Mouse (Mus musculus) MEL (cell line): ENCODE measurements around the gene Kng2. TPM values are rescaled to one million over a fixed set of nuclear protein-coding genes. Genes with fewer than 3 reads are reported as not detected.

Experiments
- DNase-seq: peaks from one replicate; pipeline ENCODE4 v3.0.0; 2011; ENCODE audit warnings: low read depth, low spot score
- H3K27ac ChIP-seq: 2 replicates; pipeline ENCODE4 v1.5.1; 2012; ENCODE audit warnings: low read depth, mild to moderate bottlenecking, control low read depth, low read length, moderate library complexity; ENCODE audit not compliant: control insufficient read depth
- H3K27me3 ChIP-seq, 2 experiments: fragments of 150-350 bp in 1 of 2; sonication (generic) in 1 of 2; 2 replicates each; pipeline ENCODE4 v1.6.1; 2012; ENCODE audit warnings: low read length in 2 of 2, mild to moderate bottlenecking in 2 of 2, improper control_type of control experiment in 1 of 2, moderate library complexity in 1 of 2; ENCODE audit not compliant: insufficient read depth in 2 of 2, control insufficient read depth in 1 of 2
- H3K36me3 ChIP-seq, 2 experiments: 2 replicates each; pipeline ENCODE4 v1.6.1; 2012 to 2014; ENCODE audit warnings: low read length in 2 of 2, improper control_type of control experiment in 1 of 2, inconsistent platforms in 1 of 2, mild to moderate bottlenecking in 1 of 2; ENCODE audit not compliant: insufficient read depth in 2 of 2, control insufficient read depth in 1 of 2
- H3K4me1 ChIP-seq, 2 experiments: fragments of 150-350 bp in 1 of 2; sonication (generic) in 1 of 2; 2 replicates each; pipeline ENCODE4 v1.6.1; 2012; ENCODE audit warnings: low read length in 2 of 2, improper control_type of control experiment in 1 of 2, mild to moderate bottlenecking in 1 of 2; ENCODE audit not compliant: insufficient read depth in 2 of 2, control insufficient read depth in 1 of 2
- H3K4me3 ChIP-seq, 2 experiments: fragments of 150-350 bp in 1 of 2; sonication (generic) in 1 of 2; 2 replicates each; pipeline ENCODE4 v1.5.1; 2012; ENCODE audit warnings: low read depth in 2 of 2, low read length in 2 of 2, mild to moderate bottlenecking in 2 of 2, moderate library complexity in 2 of 2, control low read depth in 1 of 2, improper control_type of control experiment in 1 of 2; ENCODE audit not compliant: control insufficient read depth in 1 of 2, insufficient read depth in 1 of 2
- H3K79me2 ChIP-seq: 2 replicates; pipeline ENCODE4 v1.6.1; 2012; ENCODE audit warnings: mild to moderate bottlenecking, low read length, moderate library complexity; ENCODE audit not compliant: control insufficient read depth, poor library complexity, insufficient read depth
- H3K9ac ChIP-seq: 2 replicates; pipeline ENCODE4 v1.6.1; 2012; ENCODE audit warnings: low read depth, mild to moderate bottlenecking, control low read depth, low read length, moderate library complexity; ENCODE audit not compliant: control insufficient read depth, poor library complexity, severe bottlenecking
- H3K9me3 ChIP-seq: fragments of 150-350 bp; sonication (generic); replicated peaks from 2 replicates; pipeline ENCODE4 v1.6.1; 2012; ENCODE audit warnings: mild to moderate bottlenecking, low read length, improper control_type of control experiment, moderate library complexity; ENCODE audit not compliant: insufficient read depth
- CHD1 ChIP-seq: IDR thresholded peaks from 2 replicates; pipeline ENCODE4 v1.6.1; 2012; ENCODE audit warnings: low read depth, mild to moderate bottlenecking, inconsistent platforms, low read length, improper control_type of control experiment
- CHD2 ChIP-seq: IDR thresholded peaks from 2 replicates; pipeline ENCODE4 v1.6.1; 2011; ENCODE audit warnings: low read length, improper control_type of control experiment
- CTCF ChIP-seq, 3 experiments: IDR thresholded peaks in 2 of 3; conservative IDR thresholded peaks in 1 of 3; 2 replicates each; pipeline ENCODE4 v1.5.1; 2011 to 2012; ENCODE audit warnings: low read length in 3 of 3, low read depth in 2 of 3, mild to moderate bottlenecking in 2 of 3, improper control_type of control experiment in 1 of 3, inconsistent platforms in 1 of 3, mixed read lengths in 1 of 3, moderate library complexity in 1 of 3; ENCODE audit not compliant: control insufficient read depth in 1 of 3, insufficient read depth in 1 of 3, poor library complexity in 1 of 3, severe bottlenecking in 1 of 3
- ELF1 ChIP-seq: IDR thresholded peaks from 2 replicates; pipeline ENCODE4 v1.6.1; 2014; ENCODE audit warnings: low read depth, mild to moderate bottlenecking, inconsistent platforms, low read length, improper control_type of control experiment, moderate library complexity
- EP300 ChIP-seq, 2 experiments: IDR thresholded peaks; 2 replicates each; pipeline ENCODE4 v1.6.1; 2011; ENCODE audit warnings: improper control_type of control experiment in 2 of 2, low read length in 2 of 2, low read depth in 1 of 2, mild to moderate bottlenecking in 1 of 2
- ETS1 ChIP-seq: IDR thresholded peaks from 2 replicates; pipeline ENCODE4 v1.6.1; 2012; ENCODE audit warnings: low read depth, mild to moderate bottlenecking, inconsistent platforms, low read length, improper control_type of control experiment, moderate library complexity
- GATA1 ChIP-seq: IDR thresholded peaks from 2 replicates; pipeline ENCODE4 v1.6.1; 2011; ENCODE audit warnings: low read depth, low read length, improper control_type of control experiment
- JUND ChIP-seq: IDR thresholded peaks from 2 replicates; pipeline ENCODE4 v1.6.1; 2011; ENCODE audit warnings: low read depth, mild to moderate bottlenecking, improper control_type of control experiment, low read length
- KAT2A ChIP-seq: conservative IDR thresholded peaks from 2 replicates; pipeline ENCODE4 v1.6.1; 2012; ENCODE audit warnings: low read depth, low read length, improper control_type of control experiment, inconsistent platforms
- MAX ChIP-seq: IDR thresholded peaks from 2 replicates; pipeline ENCODE4 v1.6.1; 2011; ENCODE audit warnings: low read length, improper control_type of control experiment
- MXI1 ChIP-seq: IDR thresholded peaks from 2 replicates; pipeline ENCODE4 v1.6.1; 2011; ENCODE audit warnings: mild to moderate bottlenecking, low read depth, low read length, improper control_type of control experiment
- NRF1 ChIP-seq: IDR thresholded peaks from 2 replicates; pipeline ENCODE4 v1.6.1; 2014; ENCODE audit warnings: low read depth, mild to moderate bottlenecking, inconsistent platforms, low read length, improper control_type of control experiment, moderate library complexity; ENCODE audit not compliant: poor library complexity, insufficient read depth, severe bottlenecking
- POLR2AphosphoS2 ChIP-seq: IDR thresholded peaks from 2 replicates; pipeline ENCODE4 v1.6.1; 2011; ENCODE audit warnings: low read length, improper control_type of control experiment
- RAD21 ChIP-seq: IDR thresholded peaks from 2 replicates; pipeline ENCODE4 v1.6.1; 2011; ENCODE audit warnings: mild to moderate bottlenecking, low read depth, low read length, improper control_type of control experiment
- SMC3 ChIP-seq: IDR thresholded peaks from 2 replicates; pipeline ENCODE4 v1.6.1; 2011; ENCODE audit warnings: low read depth, low read length, improper control_type of control experiment
- TAL1 ChIP-seq: IDR thresholded peaks from 2 replicates; pipeline ENCODE4 v1.6.1; 2012; ENCODE audit warnings: mild to moderate bottlenecking, inconsistent platforms, low read length, moderate library complexity, mixed read lengths
- TBP ChIP-seq: IDR thresholded peaks from 2 replicates; pipeline ENCODE4 v1.8.0; 2011; ENCODE audit warnings: low read depth, low read length, improper control_type of control experiment
- TCF12 ChIP-seq: IDR thresholded peaks from 2 replicates; pipeline ENCODE4 v1.6.1; 2014; ENCODE audit warnings: low read depth, mild to moderate bottlenecking, inconsistent platforms, low read length, improper control_type of control experiment, moderate library complexity
- UBTF ChIP-seq: IDR thresholded peaks from 2 replicates; pipeline ENCODE4 v1.6.1; 2012; ENCODE audit warnings: low read depth, mild to moderate bottlenecking, inconsistent platforms, low read length, improper control_type of control experiment, moderate library complexity, borderline replicate concordance; ENCODE audit not compliant: insufficient read depth
- USF1 ChIP-seq: IDR thresholded peaks from 2 replicates; pipeline ENCODE4 v1.6.1; 2014; ENCODE audit warnings: low read depth, mild to moderate bottlenecking, inconsistent platforms, low read length, improper control_type of control experiment, moderate library complexity
- ZC3H11A ChIP-seq: IDR thresholded peaks from 2 replicates; pipeline ENCODE4 v1.6.1; 2012; ENCODE audit warnings: low read depth, mild to moderate bottlenecking, inconsistent platforms, low read length, improper control_type of control experiment
- ZNF384 ChIP-seq: IDR thresholded peaks from 2 replicates; pipeline ENCODE4 v1.6.1; 2012; ENCODE audit warnings: low read depth, mild to moderate bottlenecking, inconsistent platforms, low read length, improper control_type of control experiment
- polyA plus RNA-seq, 2 experiments: library from polyadenylated mRNA; stranded (reverse) in 1 of 2; unstranded in 1 of 2; fragments of >175 nt in 1 of 2; fragments of >200 nt in 1 of 2; gene quantifications; 2 replicates each; pipeline versions ENCODE4 v1.2.1 to v1.2.4; 2012; ENCODE audit warnings: low replicate concordance in 2 of 2, low read depth in 1 of 2; ENCODE audit not compliant: insufficient read length in 2 of 2, insufficient read depth in 1 of 2, missing spikeins in 1 of 2
- total RNA-seq: library from RNA; depleted of rRNA; stranded (reverse); fragments of 300-350 nt; gene quantifications from 2 replicates; pipeline ENCODE4 v1.2.3, GENCODE M21; 2012

The Kng2 gene
- total and polyA plus RNA-seq, 3 experiments, result not detected

DNA sequence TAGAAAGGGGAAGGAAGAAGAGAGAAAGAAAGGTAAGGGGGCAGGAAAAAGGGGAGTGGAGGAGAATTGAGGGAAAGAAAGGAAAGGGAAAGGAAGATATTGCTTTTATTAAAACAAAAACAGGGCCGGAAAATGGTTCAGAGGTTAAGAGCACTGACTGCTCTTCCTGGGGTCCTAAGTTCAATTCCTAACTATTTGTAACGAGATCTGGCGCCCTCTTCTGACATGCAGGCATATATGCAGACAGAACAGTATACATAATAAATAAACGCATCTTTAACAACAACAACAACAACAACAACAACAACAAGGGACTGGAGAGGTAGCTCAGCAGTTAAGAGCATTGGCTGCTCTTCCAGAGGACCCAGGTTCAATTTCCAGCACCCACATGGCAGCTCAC, 76.2 kb downstream of the Kng2 start:
- Histone ChIP-seq H3K9me3 (no peaks in the 10 kb centered on the region), H3K79me2 (no peaks in the 10 kb centered on the region), H3K9ac (no peak overlapping the region), H3K4me3 (no peak overlapping the region), H3K36me3 (no peaks in the 10 kb centered on the region), H3K4me1 (no peaks in the 10 kb centered on the region), H3K27me3 (no peaks in the 10 kb centered on the region), H3K27ac (no peak overlapping the region)
- peak; percentile 33 for DNase-seq
- TF ChIP-seq NRF1 (no peak), GATA1 (no peak), RAD21 (peak; percentile 62), EP300 (IDR thresholded peaks at IDR 0.05; ENCODE audit: low read depth in 1 of 2, low read length in 2 of 2) (no peak), KAT2A (no peak), CTCF (IDR thresholded peaks at IDR 0.05 in 2 of 3, conservative IDR thresholded peaks at IDR 0.05 in 1 of 3; ENCODE audit: control insufficient read depth in 1 of 3, insufficient read depth in 1 of 3, low read depth in 2 of 3, low read length in 3 of 3, poor library complexity in 1 of 3, severe bottlenecking in 1 of 3) (peak; percentile 13 to 60 (median 38); a peak in 4 of 6 replicates), ZNF384 (no peak), SMC3 (peak; percentile 66), ETS1 (no peak), CHD1 (no peak), MAX (no peak), TAL1 (no peak), ELF1 (no peak), JUND (no peak), ZC3H11A (peak; percentile 38; the same call in 1 of the 2 replicates), CHD2 (no peak), TCF12 (no peak), POLR2AphosphoS2 (no peak)

DNA sequence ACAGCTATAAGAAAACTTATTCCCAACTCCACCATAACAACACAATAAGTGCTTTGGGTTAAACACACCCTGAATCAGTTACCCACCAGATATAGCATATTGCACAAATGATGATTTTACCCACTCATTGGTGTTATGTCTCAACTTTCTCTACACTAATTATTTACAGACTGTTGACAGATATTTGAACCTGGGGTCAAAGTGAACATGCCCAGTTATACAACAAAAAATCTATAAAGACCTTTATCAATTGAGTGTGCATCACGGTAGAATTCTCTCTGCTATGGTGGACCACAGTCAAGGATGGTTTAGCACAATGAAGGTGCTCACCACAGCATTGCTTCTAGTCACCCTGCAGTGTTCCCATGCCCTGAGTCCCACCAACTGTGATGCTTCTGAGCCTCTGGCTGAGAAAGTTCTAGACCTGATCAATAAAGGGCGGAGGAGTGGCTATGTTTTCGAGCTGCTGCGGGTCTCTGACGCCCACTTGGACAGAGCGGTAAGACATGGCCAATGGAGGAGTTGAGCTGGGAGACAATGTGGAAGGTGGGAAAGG, 78.4 kb downstream of the Kng2 start, which contains the start of gene Hrg:
TSS of gene Hrg (plus strand) at position 233 of the 556 bp plus-strand sequence.
- Histone ChIP-seq H3K9ac (no peak within 1 kb of the TSS), H3K4me3 (no peak within 1 kb of the TSS), H3K27me3 (no peaks in the 10 kb centered on the region), H3K4me1 (no peaks in the 10 kb centered on the region), H3K36me3 (no peaks in the 10 kb centered on the region), H3K9me3 (no peaks in the 10 kb centered on the region), H3K79me2 (no peaks in the 10 kb centered on the region), H3K27ac (no peak within 1 kb of the TSS)
- TF ChIP-seq USF1 (no peak), RAD21 (no peak), MXI1 (no peak), ETS1 (no peak), TAL1 (no peak), POLR2AphosphoS2 (no peak), TBP (no peak), CHD1 (no peak), UBTF (no peak)
- no peak for DNase-seq
